Mouse (Mus musculus) liver, postnatal 0 days (tissue): Measurements from ENCODE around the gene Osgep. TPM values are rescaled to one million over a fixed set of nuclear protein-coding genes. Genes with fewer than 3 reads are reported as not detected.

ENCODE experiments used
- ATAC-seq: fragments of 200-750 bp; cut with Nextera tagmentation; 2 replicates; pipeline ENCODE4 v1.8.0; 2017; ENCODE audit warnings: mild to moderate bottlenecking, moderate library complexity
- DNase-seq: peaks from one replicate; pipeline ENCODE4 v3.0.0-alpha.2; 2016
- H3K27ac ChIP-seq: fragments of 300-500 bp; sonication (generic); 2 replicates; pipeline ENCODE4 v1.5.1; 2014; ENCODE audit warnings: antibody characterized with exemption, moderate library complexity, mild to moderate bottlenecking, low read depth
- H3K27me3 ChIP-seq: fragments of 300-500 bp; sonication (generic); 2 replicates; pipeline ENCODE4 v1.6.1; 2014; ENCODE audit warnings: low read length, control low read depth, mixed read lengths; ENCODE audit not compliant: insufficient read depth
- H3K36me3 ChIP-seq: fragments of 300-500 bp; sonication (generic); replicated peaks from 2 replicates; pipeline ENCODE4 v1.6.1; 2014; ENCODE audit warnings: mild to moderate bottlenecking, control low read depth, low read length, moderate library complexity, mixed read lengths; ENCODE audit not compliant: insufficient read depth
- H3K4me1 ChIP-seq: fragments of 300-500 bp; sonication (generic); 2 replicates; pipeline ENCODE4 v1.6.1; 2014; ENCODE audit warnings: antibody characterized with exemption, mild to moderate bottlenecking, control low read depth; ENCODE audit not compliant: insufficient read depth
- H3K4me2 ChIP-seq: fragments of 300-500 bp; sonication (generic); 2 replicates; pipeline ENCODE4 v1.6.1; 2014; ENCODE audit warnings: low read depth, mild to moderate bottlenecking, low read length, moderate library complexity, mixed read lengths
- H3K4me3 ChIP-seq: fragments of 300-500 bp; sonication (generic); 2 replicates; pipeline ENCODE4 v1.5.1; 2014; ENCODE audit warnings: low read depth, low read length
- H3K9ac ChIP-seq: fragments of 300-500 bp; sonication (generic); replicated peaks from 2 replicates; pipeline ENCODE4 v1.6.1; 2014; ENCODE audit warnings: mild to moderate bottlenecking, moderate library complexity
- H3K9me3 ChIP-seq: fragments of 300-500 bp; sonication (generic); 2 replicates; pipeline ENCODE4 v1.6.1; 2016; ENCODE audit warnings: mild to moderate bottlenecking, control low read depth, low read length, mixed read lengths
- CTCF ChIP-seq: sonication (generic); IDR thresholded peaks from 2 replicates; pipeline ENCODE4 v1.5.1; 2016; ENCODE audit warnings: antibody characterized with exemption, low read depth
- EP300 ChIP-seq: IDR thresholded peaks from 2 replicates; pipeline ENCODE4 v1.6.1; 2016; ENCODE audit warnings: antibody characterized with exemption, low read depth, mild to moderate bottlenecking
- WGBS: fragments of 180-500 bp; shearing (Covaris S2); extraction: QIAGEN DNeasy Blood & Tissue Kit; methylation state at CpG from one replicate; pipeline ENCODE4 v1.1.7; 2014; ENCODE audit not compliant: insufficient replicate concordance; 5-methylcytosine and 5-hydroxymethylcytosine counted together
- polyA plus RNA-seq: library from polyadenylated mRNA; unstranded; fragments of >200 nt; fragmentation: Nextera tagmentation; extraction: Ambion mirVana; gene quantifications from 2 replicates; pipeline ENCODE4 v1.2.1, GENCODE M21; 2015

The Osgep gene
- polyA plus RNA-seq, 1 experiment from 2014 or later = 38.5 TPM

- H3K27ac ChIP-seq = peak within 1 kb of the TSS; percentile 78
- H3K4me2 ChIP-seq = peak within 1 kb of the TSS; percentile 77
- TF ChIP-seq CTCF (no peak), EP300 (no peak)
- no peaks in the 10 kb centered on the region for H3K36me3 ChIP-seq
- 0 out of 2 replicates have a peak, but pooled peaks cover 3% of the 10 kb centered on the region for H3K9me3 ChIP-seq
- H3K4me3 ChIP-seq = peak within 1 kb of the TSS; percentile 39
- peak within 1 kb of the TSS; percentile 58 for H3K9ac ChIP-seq
- peaks cover 8% of the 10 kb centered on the region for H3K4me1 ChIP-seq
- no peaks in the 10 kb centered on the region for H3K27me3 ChIP-seq
- 52% methylated on average over 7 of the region's 7 CpGs for WGBS
- ATAC-seq (no peak), DNase-seq (no peak)
These were observed 27.3 kb downstream of the Osgep start, which contains the start of gene Klhl33 for GRCm38 (mm10) chr14:50897374-50897765. Klhl33 (minus strand) TSS chr14:50897507.

- 29% methylated on average over 23 of the region's 23 CpGs for whole genome bisulfite sequencing
These were observed 27.8 kb downstream of the Osgep start for GRCm38 (mm10) chr14:50896747-50897373.

GRCm38 (mm10) chr14:50895985-50896746 is 28.5 kb downstream of the Osgep start:
- no peaks in the 10 kb centered on the region for H3K27me3 ChIP-seq
- DNase-seq (peak; percentile 61), ATAC-seq (peak; percentile 88)
- H3K4me2 ChIP-seq = peak overlapping the region; percentile 77
- no peaks in the 10 kb centered on the region for H3K36me3 ChIP-seq
- WGBS = 21% methylated on average over 19 of the region's 19 CpGs
- H3K4me3 ChIP-seq = peak overlapping the region; percentile 39
- H3K9me3 ChIP-seq = 0 out of 2 replicates have a peak, but pooled peaks cover 3% of the 10 kb centered on the region
- H3K4me1 ChIP-seq = peaks cover 8% of the 10 kb centered on the region
- H3K9ac ChIP-seq = peak overlapping the region; percentile 58
- H3K27ac ChIP-seq = peak overlapping the region; percentile 78
- no peak for TF ChIP-seq CTCF
- no peak for TF ChIP-seq EP300

More at GRCm38 (mm10) chr14:50896747-50897373, 27.8 kb downstream of the Osgep start:
- Histone ChIP-seq H3K9ac (peak overlapping the region; percentile 58), H3K4me3 (peak overlapping the region; percentile 39), H3K9me3 (0 out of 2 replicates have a peak, but pooled peaks cover 3% of the 10 kb centered on the region), H3K27me3 (no peaks in the 10 kb centered on the region), H3K4me1 (peaks cover 8% of the 10 kb centered on the region), H3K36me3 (no peaks in the 10 kb centered on the region), H3K4me2 (peak overlapping the region; percentile 77), H3K27ac (peak overlapping the region; percentile 78)
- TF ChIP-seq CTCF (no peak), EP300 (no peak)
- DNase-seq (peak; percentile 13), ATAC-seq (no peak)

GRCm38 (mm10) chr14:50895407-50895806 is 29.3 kb downstream of the Osgep start:
- Histone ChIP-seq H3K9me3 (0 out of 2 replicates have a peak, but pooled peaks cover 3% of the 10 kb centered on the region), H3K4me3 (no peak overlapping the region), H3K4me1 (peaks cover 8% of the 10 kb centered on the region), H3K27me3 (no peaks in the 10 kb centered on the region), H3K27ac (peak overlapping the region; percentile 78), H3K9ac (no peak overlapping the region), H3K4me2 (no peak overlapping the region), H3K36me3 (no peaks in the 10 kb centered on the region)
- ATAC-seq (no peak), DNase-seq (no peak)
- no peak for TF ChIP-seq CTCF
- no peak for TF ChIP-seq EP300

GRCm38 (mm10) chr14:50892541-50893459 is 31.9 kb downstream of the Osgep start:
- H3K4me3 ChIP-seq = no peak overlapping the region
- ATAC-seq (no peak), DNase-seq (no peak)
- H3K9me3 ChIP-seq = no peaks in the 10 kb centered on the region
- H3K9ac ChIP-seq = no peak overlapping the region
- H3K27me3 ChIP-seq = no peaks in the 10 kb centered on the region
- no peak for TF ChIP-seq EP300
- H3K4me1 ChIP-seq = peaks cover 8% of the 10 kb centered on the region
- no peak overlapping the region for H3K27ac ChIP-seq
- 68% methylated on average over 22 of the region's 22 CpGs for WGBS
- H3K4me2 ChIP-seq = no peak overlapping the region
- no peaks in the 10 kb centered on the region for H3K36me3 ChIP-seq

- DNase-seq (no peak), ATAC-seq (no peak)
- no peak overlapping the region for H3K4me3 ChIP-seq
- no peaks in the 10 kb centered on the region for H3K36me3 ChIP-seq
- peaks cover 8% of the 10 kb centered on the region for H3K4me1 ChIP-seq
- H3K9ac ChIP-seq = no peak overlapping the region
- WGBS = 72% methylated on average over 7 of the region's 7 CpGs
- TF ChIP-seq EP300 (no peak), CTCF (no peak)
- no peak overlapping the region for H3K4me2 ChIP-seq
- no peaks in the 10 kb centered on the region for H3K9me3 ChIP-seq
- H3K27me3 ChIP-seq = no peaks in the 10 kb centered on the region
- no peak overlapping the region for H3K27ac ChIP-seq
These were observed 32.6 kb downstream of the Osgep start for GRCm38 (mm10) chr14:50892091-50892490.
